Mouse (Mus musculus) forebrain, embryonic 14.5 days (tissue): ENCODE data around the gene Dnmt3c. TPM values are rescaled to one million over a fixed set of nuclear protein-coding genes. Genes with fewer than 3 reads are reported as not detected.
"Not testable (repeated sequence)": the region's sequence is repeated elsewhere in the genome, so short reads cannot be mapped to it uniquely, and the experiment has no call there.

Experiments used
- ATAC-seq: fragments of 200-750 bp; cut with Nextera tagmentation; 2 replicates; pipeline ENCODE4 v1.8.0; 2017; ENCODE audit warnings: mild to moderate bottlenecking, moderate library complexity
- DNase-seq: peaks from one replicate; pipeline ENCODE4 v3.0.0-alpha.2; 2015; ENCODE audit warnings: low spot score
- H3K27ac ChIP-seq: fragments of 300-500 bp; sonication (generic); 2 replicates; pipeline ENCODE4 v1.5.1; 2014; ENCODE audit warnings: low read depth, mild to moderate bottlenecking, control low read depth, low read length, moderate library complexity
- H3K27me3 ChIP-seq: fragments of 300-500 bp; sonication (generic); replicated peaks from 2 replicates; pipeline ENCODE4 v1.6.1; 2014; ENCODE audit warnings: low read length, control low read depth, mixed read lengths; ENCODE audit not compliant: control insufficient read depth, insufficient read depth
- H3K36me3 ChIP-seq: fragments of 300-500 bp; sonication (generic); 2 replicates; pipeline ENCODE4 v1.6.1; 2014; ENCODE audit warnings: low read length, control low read depth; ENCODE audit not compliant: control insufficient read depth, insufficient read depth
- H3K4me1 ChIP-seq: fragments of 300-500 bp; sonication (generic); 2 replicates; pipeline ENCODE4 v1.6.1; 2014; ENCODE audit warnings: antibody characterized with exemption, low read length, control low read depth; ENCODE audit not compliant: control insufficient read depth, insufficient read depth
- H3K4me2 ChIP-seq: fragments of 300-500 bp; sonication (generic); 2 replicates; pipeline ENCODE4 v1.6.1; 2014; ENCODE audit warnings: mild to moderate bottlenecking, control low read depth, low read length
- H3K4me3 ChIP-seq: fragments of 300-500 bp; sonication (generic); 2 replicates; pipeline ENCODE4 v1.5.1; 2014; ENCODE audit warnings: low read depth, low read length, control low read depth
- H3K9ac ChIP-seq: fragments of 300-500 bp; sonication (generic); 2 replicates; pipeline ENCODE4 v1.6.1; 2014; ENCODE audit warnings: mild to moderate bottlenecking, low read length, control low read depth, moderate library complexity
- H3K9me3 ChIP-seq: fragments of 300-500 bp; sonication (generic); replicated peaks from 2 replicates; pipeline ENCODE4 v1.6.1; 2016; ENCODE audit warnings: low read length, control low read depth, mixed read lengths; ENCODE audit not compliant: control insufficient read depth
- WGBS: fragments of 180-500 bp; shearing (Covaris S2); extraction: QIAGEN DNeasy Blood & Tissue Kit; methylation state at CpG from one replicate; pipeline ENCODE4 v1.1.7; 2014; 5-methylcytosine and 5-hydroxymethylcytosine counted together
- polyA plus RNA-seq: library from polyadenylated mRNA; unstranded; fragments of >200 nt; fragmentation: Nextera tagmentation; extraction: Ambion mirVana; gene quantifications from 2 replicates; pipeline ENCODE4 v1.2.1, GENCODE M21; 2014

Dnmt3c gene
- polyA plus RNA-seq, 1 experiment from 2014 or later: 0.08 TPM

DNA sequence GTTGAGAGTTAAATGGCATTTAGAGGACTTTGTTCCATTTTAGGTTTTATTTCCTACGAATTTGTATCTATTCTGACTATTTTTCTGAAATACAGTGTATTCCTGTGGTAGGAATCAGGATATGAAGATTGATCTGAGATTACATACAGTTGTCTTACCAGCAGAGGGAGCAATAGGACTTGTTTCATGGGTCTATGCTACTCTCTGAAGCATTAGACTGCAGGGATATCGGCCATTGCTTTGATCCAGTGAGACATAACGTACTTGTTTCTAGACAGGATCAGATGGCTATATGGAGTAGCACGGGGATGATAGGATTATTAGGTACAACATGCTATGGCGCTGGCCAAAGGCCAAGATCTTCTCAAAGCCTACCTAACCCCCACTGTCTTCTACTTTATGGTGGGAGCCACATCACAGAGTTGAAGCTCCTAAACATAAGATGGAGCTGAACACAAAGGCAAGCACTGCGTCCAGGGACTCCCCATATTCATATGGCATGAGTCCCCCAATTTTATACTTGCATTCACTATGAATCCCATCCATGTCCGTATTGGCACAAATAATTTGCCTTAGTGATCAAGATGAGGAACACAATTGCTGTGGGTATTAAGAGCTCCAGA is 27.6 kb upstream of the Dnmt3c start:
- Histone ChIP-seq H3K4me3 (no peak overlapping the region), H3K36me3 (0 out of 2 replicates have a peak, but pooled peaks cover 2% of the 10 kb centered on the region), H3K9ac (no peak overlapping the region), H3K4me1 (no peaks in the 10 kb centered on the region), H3K4me2 (no peak overlapping the region), H3K27me3 (no peaks in the 10 kb centered on the region), H3K9me3 (no peaks in the 10 kb centered on the region), H3K27ac (no peak overlapping the region)
- DNase-seq: peak; percentile 93
- peak; percentile 71 for ATAC-seq
- WGBS: 63% methylated on average over 7 of the region's 7 CpGs

- H3K4me3 ChIP-seq: no peak overlapping the region
- no peak for ATAC-seq
Measured at GRCm38 (mm10) chr2:153670111-153670510, 26.3 kb upstream of the Dnmt3c start.

DNA sequence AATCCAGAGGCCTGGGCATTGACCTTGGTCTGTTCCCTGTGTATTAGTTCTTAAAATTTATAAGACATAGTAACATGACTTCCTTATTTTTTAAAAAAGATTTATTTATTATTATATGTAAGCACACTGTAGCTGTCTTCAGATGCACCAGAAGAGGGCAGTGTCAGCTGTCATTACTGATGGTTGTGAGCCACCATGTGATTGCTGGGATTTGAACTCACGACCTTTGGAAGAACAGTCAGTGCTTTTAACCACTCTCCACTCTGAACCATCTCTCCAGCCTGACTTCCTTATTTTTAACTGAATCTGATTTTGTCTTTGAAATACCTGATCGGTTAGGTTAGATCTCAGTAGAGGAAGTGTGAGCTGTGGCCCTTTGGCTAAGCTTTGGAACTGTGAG is 23.8 kb upstream of the Dnmt3c start:
- no peaks in the 10 kb centered on the region for H3K27me3 ChIP-seq
- H3K4me2 ChIP-seq: no peak overlapping the region
- no peak overlapping the region for H3K27ac ChIP-seq
- H3K4me3 ChIP-seq: no peak overlapping the region
- H3K9ac ChIP-seq: no peak overlapping the region
- no peaks in the 10 kb centered on the region for H3K9me3 ChIP-seq
- DNase-seq: no peak
- ATAC-seq: no peak
- no peaks in the 10 kb centered on the region for H3K4me1 ChIP-seq
- 0 out of 2 replicates have a peak, but pooled peaks cover 4% of the 10 kb centered on the region for H3K36me3 ChIP-seq
- 84% methylated on average over 2 of the region's 2 CpGs for WGBS

More at GRCm38 (mm10) chr2:153670111-153670510, 26.3 kb upstream of the Dnmt3c start:
- WGBS: 42% methylated on average over 5 of the region's 5 CpGs
- 0 out of 2 replicates have a peak, but pooled peaks cover 2% of the 10 kb centered on the region for H3K36me3 ChIP-seq
- no peaks in the 10 kb centered on the region for H3K4me1 ChIP-seq
- H3K9me3 ChIP-seq: no peaks in the 10 kb centered on the region
- no peaks in the 10 kb centered on the region for H3K27me3 ChIP-seq
- DNase-seq: no peak
- no peak overlapping the region for H3K27ac ChIP-seq
- H3K9ac ChIP-seq: no peak overlapping the region
- no peak overlapping the region for H3K4me2 ChIP-seq

GRCm38 (mm10) chr2:153675364-153675763 is 21.1 kb upstream of the Dnmt3c start:
- H3K4me3 ChIP-seq, DNase-seq, H3K4me2 ChIP-seq, H3K4me1 ChIP-seq, H3K27ac ChIP-seq, ATAC-seq, H3K9ac ChIP-seq, H3K36me3 ChIP-seq, H3K27me3 ChIP-seq, H3K9me3 ChIP-seq: not testable (repeated sequence)
- WGBS: 69% methylated on average over 1 of the region's 1 CpGs

DNA sequence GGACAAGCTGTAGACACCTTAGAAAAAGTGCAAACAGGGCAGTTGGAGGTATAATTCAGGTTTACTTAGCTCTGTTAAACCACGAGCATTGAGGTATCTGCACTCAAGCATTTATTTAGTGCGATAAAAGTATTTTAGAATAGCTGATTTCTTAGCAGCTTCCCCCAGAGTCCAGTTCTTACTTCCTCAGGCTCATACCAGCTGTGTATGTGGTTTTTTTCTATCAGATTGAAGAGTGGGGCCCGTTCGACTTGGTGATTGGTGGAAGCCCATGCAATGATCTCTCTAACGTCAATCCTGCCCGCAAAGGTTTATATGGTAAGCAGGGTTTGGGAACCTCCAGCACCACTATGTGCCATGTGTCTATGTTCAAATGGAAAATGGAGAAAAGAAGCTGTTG is 19.5 kb upstream of the Dnmt3c start:
- 95% methylated on average over 6 of the region's 6 CpGs for WGBS
- Histone ChIP-seq H3K27me3 (no peaks in the 10 kb centered on the region), H3K27ac (no peak overlapping the region), H3K9me3 (no peaks in the 10 kb centered on the region), H3K36me3 (peaks cover 3% of the 10 kb centered on the region; the same call in 1 of the 2 replicates), H3K4me3 (no peak overlapping the region), H3K4me1 (no peaks in the 10 kb centered on the region), H3K9ac (no peak overlapping the region), H3K4me2 (no peak overlapping the region)
- DNase-seq (no peak), ATAC-seq (no peak)

- no peaks in the 10 kb centered on the region for H3K27me3 ChIP-seq
- no peaks in the 10 kb centered on the region for H3K4me1 ChIP-seq
- ATAC-seq (no peak), DNase-seq (no peak)
- H3K36me3 ChIP-seq: peaks cover 3% of the 10 kb centered on the region; the same call in 1 of the 2 replicates
- WGBS: 88% methylated on average over 7 of the region's 7 CpGs
- H3K9ac ChIP-seq: no peak overlapping the region
- no peaks in the 10 kb centered on the region for H3K9me3 ChIP-seq
- H3K4me2 ChIP-seq: no peak overlapping the region
- no peak overlapping the region for H3K27ac ChIP-seq
- no peak overlapping the region for H3K4me3 ChIP-seq
Measured at GRCm38 (mm10) chr2:153677550-153677949, 18.9 kb upstream of the Dnmt3c start.

- no peak for ATAC-seq
- 91% methylated on average over 1 of the region's 1 CpGs for WGBS
- no peaks in the 10 kb centered on the region for H3K4me1 ChIP-seq
- no peak overlapping the region for H3K27ac ChIP-seq
- H3K4me2 ChIP-seq: no peak overlapping the region
- DNase-seq: no peak
- no peak overlapping the region for H3K9ac ChIP-seq
- no peaks in the 10 kb centered on the region for H3K27me3 ChIP-seq
- peaks cover 3% of the 10 kb centered on the region; the same call in 1 of the 2 replicates for H3K36me3 ChIP-seq
- H3K9me3 ChIP-seq: no peaks in the 10 kb centered on the region
- H3K4me3 ChIP-seq: no peak overlapping the region
Measured at GRCm38 (mm10) chr2:153679959-153680358, 16.5 kb upstream of the Dnmt3c start.

GRCm38 (mm10) chr2:153693413-153693812 is 3.0 kb upstream of the Dnmt3c start:
- H3K9me3 ChIP-seq, H3K9ac ChIP-seq, H3K4me3 ChIP-seq, H3K27me3 ChIP-seq, H3K4me1 ChIP-seq, H3K27ac ChIP-seq, ATAC-seq, H3K36me3 ChIP-seq, DNase-seq, H3K4me2 ChIP-seq: not testable (repeated sequence)
- 80% methylated on average over 5 of the region's 7 CpGs for WGBS

- no peak overlapping the region for H3K9ac ChIP-seq
Measured at GRCm38 (mm10) chr2:153694462-153695085, 1.9 kb upstream of the Dnmt3c start.

More at GRCm38 (mm10) chr2:153694462-153695085, 1.9 kb upstream of the Dnmt3c start:
- Histone ChIP-seq H3K27me3 (no peaks in the 10 kb centered on the region), H3K4me3 (no peak overlapping the region), H3K9me3 (no peaks in the 10 kb centered on the region), H3K4me1 (no peaks in the 10 kb centered on the region), H3K27ac (no peak overlapping the region), H3K36me3 (no peaks in the 10 kb centered on the region), H3K4me2 (no peak overlapping the region)
- DNase-seq (peak; percentile 21), ATAC-seq (no peak)
- 69% methylated on average over 19 of the region's 19 CpGs for WGBS
